Mouse (Mus musculus): ENCODE measurements at regions not wholly inside any gene's neighbourhood (a gene's known extent, or its start where the extent isn't known, plus 50 kb on each side); places are given as distances from the start of the nearest gene placed in this dataset.

DNA sequence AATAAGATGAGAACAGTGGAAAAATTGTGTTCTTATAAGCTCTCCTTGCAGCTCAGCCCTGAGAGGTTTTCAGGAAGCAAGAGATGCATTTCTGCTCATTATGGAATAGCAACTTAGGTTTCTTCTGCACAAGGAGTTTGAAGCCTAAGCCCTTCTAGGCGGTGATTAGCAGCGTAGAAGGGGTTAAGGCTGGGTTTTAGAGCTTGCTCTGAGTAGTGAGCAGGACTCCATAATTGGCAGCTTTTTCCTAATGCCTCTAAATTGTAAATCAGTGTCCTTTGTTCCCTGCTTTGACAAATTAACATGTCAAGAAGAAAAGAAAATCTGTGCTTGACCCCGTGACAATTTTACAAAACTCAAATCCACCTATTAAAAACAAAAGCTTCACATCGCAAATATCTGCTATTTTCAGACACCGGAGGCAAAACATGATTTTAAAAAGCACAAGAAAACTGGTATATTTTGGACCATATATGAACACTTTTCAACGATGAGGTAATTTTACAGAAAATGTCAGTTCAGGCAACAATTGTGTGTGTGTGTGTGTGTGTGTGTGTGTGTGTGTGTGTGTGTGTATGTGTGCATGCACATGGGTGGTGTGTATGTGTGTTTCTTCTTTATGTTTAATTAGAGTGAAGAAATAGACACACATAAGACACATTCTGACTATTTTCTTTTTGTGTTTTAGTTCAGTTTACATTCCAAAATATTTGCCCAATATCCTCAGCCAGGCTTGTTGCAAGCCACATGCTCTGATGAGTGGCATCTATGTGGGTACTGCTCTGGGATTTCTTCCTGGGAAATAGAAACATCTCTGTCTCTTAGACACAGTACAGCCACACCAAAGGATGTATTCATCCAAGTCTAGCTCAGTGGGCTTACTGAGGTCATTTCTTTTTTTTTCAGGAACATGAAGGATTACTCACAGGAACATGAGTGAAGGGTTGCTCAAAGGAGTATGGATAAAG lies 804.3 kb downstream of the Tmem132b start:
- no peak for DNase-seq

GRCm38 (mm10) chr5:126337884-126338283 lies 806.3 kb downstream of the Tmem132b start:
- DNase-seq: no peak

DNA sequence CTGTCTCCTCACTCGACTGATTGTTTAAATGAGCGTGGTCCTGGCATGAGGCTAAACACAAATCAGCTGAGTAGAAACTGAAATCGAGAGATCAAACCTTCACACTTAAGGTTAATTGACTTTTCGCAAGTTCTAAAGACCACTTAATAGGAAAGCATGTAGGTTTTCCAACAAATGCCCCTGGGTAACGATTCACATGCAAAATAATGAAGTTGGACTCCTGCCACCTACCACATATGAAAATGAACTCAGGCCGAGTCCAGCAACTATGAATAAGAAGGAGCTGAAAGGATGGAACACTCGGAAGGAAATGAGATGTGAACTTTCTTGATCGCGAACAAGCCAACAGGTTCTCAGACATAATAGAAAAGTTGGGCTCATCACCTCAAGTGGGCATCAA lies 812.0 kb downstream of the Tmem132b start:
- no peak for DNase-seq

GRCm38 (mm10) chr5:126350936-126351335 lies 819.4 kb downstream of the Tmem132b start:
- DNase-seq: no peak

- no peak for DNase-seq
Measured at GRCm38 (mm10) chr5:126369436-126369835, 837.9 kb downstream of the Tmem132b start.

- DNase-seq: no peak
Measured at GRCm38 (mm10) chr5:126392306-126392705, 849.3 kb upstream of the Tmem132c start.

DNA sequence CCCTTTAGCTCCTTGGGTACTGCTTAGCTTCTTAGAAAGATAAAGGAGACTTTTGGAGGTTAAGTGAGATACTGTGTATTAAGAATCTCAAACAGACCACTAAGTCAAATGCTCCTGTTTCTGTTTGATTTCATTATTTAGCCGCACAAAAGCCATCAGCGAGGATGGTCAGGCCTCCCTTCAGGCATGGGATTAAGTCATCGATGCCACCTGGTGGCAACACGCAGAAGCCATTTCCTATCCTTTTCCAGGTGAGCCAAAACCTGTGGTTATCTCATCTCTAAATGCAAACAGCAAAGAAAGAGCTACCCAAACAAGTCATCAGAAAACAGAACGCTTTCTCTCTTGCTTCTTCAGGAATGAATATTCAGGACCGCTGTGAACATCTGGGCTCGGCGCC lies 846.3 kb upstream of the Tmem132c start:
- no peak for DNase-seq

DNA sequence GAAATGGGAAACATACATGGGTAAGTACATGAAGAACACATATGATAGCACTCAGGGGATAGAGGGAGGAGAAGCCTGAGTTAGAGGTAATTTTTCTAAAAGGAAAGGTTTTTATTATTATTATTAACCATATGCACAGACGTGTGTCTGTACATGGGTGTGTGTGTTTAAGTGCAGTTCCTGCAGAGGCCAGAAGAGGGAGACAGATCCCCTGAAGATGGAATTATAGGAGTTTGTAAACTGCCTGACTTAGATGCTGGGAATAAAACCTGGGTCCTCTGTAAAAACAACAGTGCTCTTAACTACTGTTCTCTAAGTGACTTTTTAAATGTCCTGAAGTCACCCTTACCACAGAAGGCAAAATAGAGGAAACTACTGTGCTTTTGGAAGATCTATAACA lies 809.9 kb upstream of the Tmem132c start:
- DNase-seq: no peak

- no peak for DNase-seq
Measured at GRCm38 (mm10) chr5:126438696-126439095, 802.9 kb upstream of the Tmem132c start.

DNA sequence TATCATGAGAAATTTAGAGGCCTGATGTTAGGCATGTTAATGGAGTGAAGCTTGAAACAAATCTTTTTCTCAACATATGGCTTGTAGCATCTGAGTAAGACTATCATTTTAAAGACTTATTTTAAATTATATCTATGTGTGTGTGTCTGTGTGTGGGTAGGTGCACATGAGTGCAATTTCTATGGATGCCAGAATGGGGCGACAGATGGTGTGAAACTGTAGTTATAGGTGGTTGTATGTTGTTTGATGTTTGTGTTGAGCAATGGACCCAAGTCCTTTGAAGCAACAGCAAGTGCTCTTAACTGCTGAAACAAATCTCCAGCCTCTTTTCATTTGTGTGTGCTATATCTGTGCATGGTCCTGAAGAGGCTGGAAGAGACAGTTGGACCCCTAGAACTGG lies 801.1 kb upstream of the Tmem132c start:
- no peak for DNase-seq

- DNase-seq: no peak
Measured at GRCm38 (mm10) chr5:126475761-126476160, 765.8 kb upstream of the Tmem132c start.

DNA sequence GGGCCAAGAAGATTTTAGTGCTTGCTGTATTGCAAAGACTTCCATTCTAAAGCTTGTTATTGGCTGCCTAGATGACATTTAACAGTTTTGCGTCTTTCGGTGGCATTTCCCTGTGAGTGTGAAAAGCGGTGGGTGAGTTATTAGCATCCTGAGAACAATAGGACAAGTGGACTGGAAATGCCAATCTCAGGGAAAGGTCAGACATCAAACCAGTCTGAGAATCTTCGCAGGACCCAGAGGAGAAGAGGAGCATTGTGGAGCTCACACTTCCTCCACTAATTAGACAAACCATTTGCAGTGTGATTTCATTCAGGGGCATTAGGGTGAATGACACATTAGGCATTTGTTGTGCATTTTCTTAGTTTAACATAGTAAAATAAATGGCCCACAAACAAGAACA lies 719.5 kb upstream of the Tmem132c start:
- no peak for DNase-seq

DNA sequence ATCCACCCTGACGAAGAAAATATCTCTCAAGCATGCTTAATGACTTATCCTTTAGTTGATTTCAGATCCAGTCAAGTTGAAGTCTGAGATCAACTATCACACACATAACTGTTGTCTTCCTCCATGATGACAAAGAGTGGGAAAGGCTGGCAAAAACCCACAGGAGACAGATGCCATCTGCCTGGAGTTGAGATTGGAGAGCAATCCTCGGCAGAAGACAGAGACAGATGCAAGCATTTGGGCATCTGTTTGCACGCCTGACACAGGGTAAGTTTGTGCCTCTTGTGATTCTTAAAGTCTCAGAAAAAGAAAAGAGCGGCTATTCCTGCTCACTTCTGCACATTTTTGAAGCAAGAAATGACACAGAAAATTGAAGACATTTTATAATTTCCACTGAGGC lies 715.7 kb upstream of the Tmem132c start:
- no peak for DNase-seq

DNA sequence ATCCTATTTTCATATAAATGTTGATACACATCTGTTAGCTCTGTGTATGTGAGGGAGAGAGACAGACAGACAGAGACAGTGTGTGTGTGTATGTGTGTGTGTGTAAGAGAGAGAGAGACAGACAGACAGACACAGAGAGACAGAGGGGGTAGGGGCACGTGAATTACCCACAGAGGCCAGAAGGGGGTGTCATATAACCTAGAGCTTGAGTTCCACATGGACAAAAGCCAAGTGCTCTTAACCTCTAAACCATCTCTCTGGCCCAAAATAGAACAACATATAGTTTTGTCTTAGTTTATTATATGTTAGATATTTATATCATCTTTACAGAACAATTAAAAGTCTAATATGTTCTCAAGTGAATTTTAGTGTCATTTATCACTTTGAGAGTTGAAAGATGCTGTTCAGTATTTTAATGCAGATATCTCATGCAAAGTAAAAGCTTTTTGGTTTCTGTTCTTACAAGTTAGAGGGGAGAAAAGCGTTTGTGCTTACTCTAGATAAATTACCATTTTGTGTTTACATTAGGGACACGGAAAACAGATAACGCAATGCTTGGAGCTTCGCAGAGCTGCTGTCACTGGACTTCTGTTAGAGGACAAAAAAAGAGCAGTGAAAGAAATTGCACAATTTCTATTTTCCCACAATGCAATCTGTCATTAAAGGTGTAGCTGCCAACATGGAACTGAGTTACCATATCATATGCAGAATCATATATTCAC lies 710.6 kb upstream of the Tmem132c start:
- DNase-seq: no peak

DNA sequence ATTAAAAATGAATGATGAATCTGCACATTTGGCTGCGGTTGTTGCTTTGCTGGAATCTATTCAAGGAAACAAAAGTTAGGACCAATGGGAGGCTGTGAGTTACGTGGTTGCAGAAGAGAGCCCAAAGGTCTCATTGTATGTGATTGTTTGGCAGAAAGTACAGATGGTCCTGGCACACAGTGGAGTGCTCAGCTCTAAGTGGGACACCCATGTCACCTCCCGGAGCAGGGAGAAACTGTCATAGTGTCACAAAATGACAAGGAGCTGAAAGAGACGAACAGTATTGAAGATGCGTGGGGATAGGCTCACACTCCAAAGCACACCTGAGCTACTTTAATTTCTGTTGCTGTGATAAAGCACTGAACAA lies 710.1 kb upstream of the Tmem132c start:
- DNase-seq: no peak

DNA sequence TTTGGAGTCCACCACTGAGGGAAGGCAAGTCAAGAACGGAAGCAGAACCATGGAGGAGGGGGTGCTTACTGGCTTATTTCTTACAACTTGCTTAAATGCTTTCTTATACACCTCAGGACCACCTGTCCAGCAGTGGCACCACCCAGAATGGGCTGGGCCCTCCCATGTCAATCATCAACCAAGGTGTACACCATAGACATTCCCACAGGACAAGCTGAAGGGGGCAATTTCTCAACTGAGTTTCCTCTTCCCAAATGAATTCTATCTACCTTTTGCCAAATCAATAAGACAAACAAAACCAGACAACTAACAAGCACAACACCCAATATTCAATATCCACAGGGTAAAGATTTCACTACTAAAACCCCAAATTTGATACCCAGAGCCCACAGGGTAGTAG lies 709.6 kb upstream of the Tmem132c start:
- DNase-seq: no peak

DNA sequence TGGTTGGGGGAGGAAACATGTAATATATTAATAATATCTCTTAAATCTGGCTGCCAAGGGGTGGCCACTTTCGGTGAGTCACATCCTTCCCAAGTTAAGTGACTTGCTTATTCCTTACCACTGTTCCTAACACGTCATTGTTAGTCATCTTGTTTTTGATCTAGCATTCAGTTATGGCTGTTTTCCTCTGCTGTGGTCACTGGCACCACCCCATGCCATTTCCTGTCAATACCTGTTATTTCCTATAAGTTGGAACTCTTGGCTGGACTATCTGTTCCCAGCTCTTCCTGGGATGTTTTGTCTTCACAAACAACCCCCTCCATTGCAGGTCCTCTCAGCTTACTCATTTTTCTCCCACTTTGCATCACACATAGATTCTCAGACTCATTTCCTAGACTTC lies 703.5 kb upstream of the Tmem132c start:
- no peak for DNase-seq

- no peak for DNase-seq
Measured at GRCm38 (mm10) chr5:126544261-126544976, 697.2 kb upstream of the Tmem132c start.

- no peak for DNase-seq
Measured at GRCm38 (mm10) chr5:126547841-126548240, 693.8 kb upstream of the Tmem132c start.

GRCm38 (mm10) chr5:126551676-126552075 lies 689.9 kb upstream of the Tmem132c start:
- no peak for DNase-seq

DNA sequence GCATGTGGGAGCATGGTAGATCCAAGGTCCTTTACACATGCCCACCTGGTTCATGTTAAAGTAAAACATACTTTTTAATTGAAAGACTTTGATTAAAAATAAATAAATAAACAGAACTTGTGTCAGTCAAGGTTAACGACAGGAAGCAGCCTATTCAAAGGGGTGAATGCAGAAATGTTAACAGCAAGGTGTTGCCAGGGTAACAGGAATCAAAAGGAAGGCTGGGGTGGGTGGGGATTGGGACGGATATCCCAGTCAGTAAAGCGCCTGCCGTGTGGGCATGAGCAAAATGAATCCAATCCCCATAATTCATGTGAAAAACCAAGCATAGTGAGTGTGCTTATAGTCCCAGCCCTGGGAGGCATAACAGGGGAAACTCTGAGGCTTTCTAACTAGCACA lies 682.6 kb upstream of the Tmem132c start:
- DNase-seq: no peak

- DNase-seq: no peak
Measured at GRCm38 (mm10) chr5:126565817-126566216, 675.8 kb upstream of the Tmem132c start.

DNA sequence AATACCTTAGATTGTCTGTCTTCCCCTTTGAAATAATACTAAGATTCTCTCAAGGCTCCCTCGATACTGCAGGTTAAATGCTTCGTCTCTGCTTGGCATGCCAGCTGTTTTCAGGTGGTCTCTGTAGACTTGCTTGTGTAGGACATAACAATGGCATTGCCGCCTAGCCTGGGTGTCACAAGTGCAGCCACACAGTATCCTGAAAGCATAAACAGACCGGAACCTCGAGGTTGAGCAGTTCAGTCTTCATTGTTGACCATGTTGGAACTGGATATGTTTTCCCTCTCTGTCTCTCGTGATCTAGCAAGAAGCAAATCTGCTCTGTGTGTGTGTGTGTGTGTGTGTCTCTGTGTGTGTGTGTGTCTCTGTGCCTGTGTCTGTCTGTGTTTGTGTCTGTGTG lies 675.4 kb upstream of the Tmem132c start:
- DNase-seq: no peak

All from heart, postnatal 4 days (tissue).